In the genomic region with DNA sequence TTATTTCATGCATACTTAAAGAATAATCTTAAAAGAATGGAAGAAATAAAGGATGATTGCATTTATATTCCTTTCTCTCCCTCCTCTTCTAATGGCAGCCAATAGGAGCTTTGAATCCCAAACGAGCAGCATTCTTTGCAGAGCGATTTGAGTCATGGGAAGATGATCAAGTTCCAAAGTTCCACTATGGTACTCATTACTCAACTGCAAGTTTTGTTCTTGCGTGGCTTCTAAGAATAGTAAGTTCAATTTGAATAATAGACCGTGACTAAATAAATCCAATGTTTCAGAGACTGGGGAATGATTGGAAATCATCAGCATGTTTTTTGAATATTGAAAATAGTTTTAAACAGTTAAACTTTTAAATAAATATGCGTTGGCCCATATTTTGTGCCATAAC, we compare ENCODE assay signal across 20 mouse cellular contexts.
"Had no signal": no experiment of that assay in that cellular context is flagged by ENCODE, and none has a peak within 500 bp of the region (broad histone marks: within the 10 kb centered on the region; RNA-seq: fewer than 3 reads in every experiment).

No protein-coding gene starts in this region.

- ATAC-seq: liver, postnatal 0 days; lung, postnatal 0 days; midbrain, embryonic 13.5 days; midbrain, embryonic 15.5 days had no signal

- DNase-seq: liver, postnatal 0 days; lung, adult 2 months; lung, postnatal 14 days; lung, postnatal 36 days; retina, postnatal 1 day; right cerebral cortex, adult 18-20 months; right cerebral cortex, postnatal 25 days; right cerebral cortex, postnatal 4 days; spleen, adult 18-20 months; thymus, adult 18-20 months; thymus, postnatal 14 days; thymus, postnatal 36 days had no signal

- H3K27me3 ChIP-seq: lung, embryonic 15.5 days; megakaryocyte, embryonic 14.5 days; midbrain, embryonic 13.5 days; midbrain, embryonic 15.5 days; neural tube, embryonic 12.5 days had no signal

- H3K27ac ChIP-seq: lung, embryonic 15.5 days; macrophage; midbrain, embryonic 13.5 days; midbrain, embryonic 15.5 days; neural tube, embryonic 12.5 days had no signal

- H3K9ac ChIP-seq: liver, postnatal 0 days; lung, embryonic 15.5 days; midbrain, embryonic 13.5 days; midbrain, embryonic 15.5 days; neural tube, embryonic 12.5 days had no signal

- H3K9me3 ChIP-seq: lung, embryonic 15.5 days; megakaryocyte, embryonic 14.5 days; midbrain, embryonic 13.5 days; midbrain, embryonic 15.5 days; neural tube, embryonic 12.5 days had no signal

- H3K4me1 ChIP-seq: lung, embryonic 15.5 days; megakaryocyte, embryonic 14.5 days; midbrain, embryonic 13.5 days; midbrain, embryonic 15.5 days; neural tube, embryonic 12.5 days had no signal

- H3K4me2 ChIP-seq: lung, embryonic 15.5 days; midbrain, embryonic 11.5 days; midbrain, embryonic 13.5 days; midbrain, embryonic 15.5 days; neural tube, embryonic 12.5 days had no signal

- H3K36me3 ChIP-seq: lung, embryonic 15.5 days; midbrain, embryonic 15.5 days; neural tube, embryonic 12.5 days had no signal

- H3K4me3 ChIP-seq: lung, embryonic 15.5 days; megakaryocyte, embryonic 14.5 days; midbrain, embryonic 13.5 days; midbrain, embryonic 15.5 days; neural tube, embryonic 12.5 days had no signal
